Mouse (Mus musculus) stomach, postnatal 0 days (tissue): ENCODE data around the gene Hip1r. TPM values are rescaled to one million over a fixed set of nuclear protein-coding genes. Genes with fewer than 3 reads are reported as not detected.

ENCODE experiments used
- ATAC-seq: fragments of 200-750 bp; cut with Nextera tagmentation; 2 replicates; pipeline ENCODE4 v1.8.0; 2017; ENCODE audit not compliant: low FRiP score, low TSS enrichment
- DNase-seq: peaks from one replicate; pipeline ENCODE4 v3.0.0-alpha.2; 2016; ENCODE audit warnings: low spot score
- H3K27ac ChIP-seq: fragments of 300-500 bp; sonication (generic); replicated peaks from 2 replicates; pipeline ENCODE4 v1.5.1; 2014; ENCODE audit warnings: mild to moderate bottlenecking, control low read depth
- H3K27me3 ChIP-seq: fragments of 300-500 bp; sonication (generic); 2 replicates; pipeline ENCODE4 v1.6.1; 2014; ENCODE audit warnings: low read length; ENCODE audit not compliant: control insufficient read depth, insufficient read depth
- H3K36me3 ChIP-seq: fragments of 300-500 bp; sonication (generic); 2 replicates; pipeline ENCODE4 v1.6.1; 2014; ENCODE audit warnings: low read length, mixed read lengths; ENCODE audit not compliant: control insufficient read depth, insufficient read depth
- H3K4me1 ChIP-seq: fragments of 300-500 bp; sonication (generic); replicated peaks from 2 replicates; pipeline ENCODE4 v1.6.1; 2014; ENCODE audit warnings: antibody characterized with exemption; ENCODE audit not compliant: control insufficient read depth, insufficient read depth
- H3K4me2 ChIP-seq: fragments of 300-500 bp; sonication (generic); replicated peaks from 2 replicates; pipeline ENCODE4 v1.6.1; 2014; ENCODE audit warnings: low read depth, mild to moderate bottlenecking, control low read depth, moderate library complexity
- H3K4me3 ChIP-seq: fragments of 300-500 bp; sonication (generic); 2 replicates; pipeline ENCODE4 v1.5.1; 2014; ENCODE audit warnings: low read depth, low read length, control low read depth
- H3K9ac ChIP-seq: fragments of 300-500 bp; sonication (generic); 2 replicates; pipeline ENCODE4 v1.6.1; 2014; ENCODE audit warnings: mild to moderate bottlenecking, low read length, control low read depth, mixed read lengths
- H3K9me3 ChIP-seq: fragments of 300-500 bp; sonication (generic); 2 replicates; pipeline ENCODE4 v1.6.1; 2016; ENCODE audit warnings: low read length; ENCODE audit not compliant: control insufficient read depth
- CTCF ChIP-seq: IDR thresholded peaks from 2 replicates; pipeline ENCODE4 v1.5.1; 2016; ENCODE audit warnings: antibody characterized with exemption, low read depth, mild to moderate bottlenecking, moderate library complexity
- EP300 ChIP-seq: optimal IDR thresholded peaks from 2 replicates; pipeline ENCODE3; 2016; ENCODE audit warnings: antibody characterized with exemption
- WGBS: fragments of 180-500 bp; shearing (Covaris S2); extraction: QIAGEN DNeasy Blood & Tissue Kit; methylation state at CpG from one replicate; pipeline ENCODE4 v1.1.7; 2014; 5-methylcytosine and 5-hydroxymethylcytosine counted together
- polyA plus RNA-seq: library from polyadenylated mRNA; unstranded; fragments of >200 nt; fragmentation: Nextera tagmentation; extraction: Ambion mirVana; gene quantifications from 2 replicates; pipeline ENCODE4 v1.2.1, GENCODE M21; 2015

Gene Hip1r
- polyA plus RNA-seq, 1 experiment from 2014 or later, result 31.2 TPM

DNA sequence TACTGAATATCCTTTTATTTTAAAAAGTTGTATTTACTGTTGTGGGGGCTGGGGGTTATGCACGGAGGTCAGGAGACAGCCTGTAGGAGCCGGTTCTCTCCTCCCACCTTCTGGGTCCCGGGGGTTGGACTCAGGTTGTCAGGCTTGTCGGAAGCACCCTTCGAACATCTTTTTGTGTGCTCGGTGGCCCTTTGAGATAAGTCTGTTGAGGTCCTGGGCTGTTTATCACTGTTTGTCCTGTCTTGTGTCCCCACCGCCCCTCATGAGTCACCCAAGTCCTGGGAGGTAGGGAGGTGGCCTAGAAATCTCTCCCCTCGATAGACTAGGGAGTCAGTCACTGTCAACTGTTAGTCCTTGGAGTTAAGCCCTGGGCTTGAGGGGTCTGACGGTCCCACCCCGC lies 24.9 kb downstream of the Hip1r start:
- H3K36me3 ChIP-seq, result peaks cover 4% of the 10 kb centered on the region; the same call in 1 of the 2 replicates
- H3K4me1 ChIP-seq, result 0 out of 2 replicates have a peak, but pooled peaks cover 2% of the 10 kb centered on the region
- TF ChIP-seq CTCF, result no peak
- no peak for TF ChIP-seq EP300
- H3K27me3 ChIP-seq, result no peaks in the 10 kb centered on the region
- no peak overlapping the region for H3K4me3 ChIP-seq
- H3K9me3 ChIP-seq, result no peaks in the 10 kb centered on the region
- WGBS, result 71% methylated on average over 10 of the region's 10 CpGs
- no peak overlapping the region for H3K4me2 ChIP-seq
- DNase-seq (no peak), ATAC-seq (no peak)
- no peak overlapping the region for H3K9ac ChIP-seq
- no peak overlapping the region for H3K27ac ChIP-seq

DNA sequence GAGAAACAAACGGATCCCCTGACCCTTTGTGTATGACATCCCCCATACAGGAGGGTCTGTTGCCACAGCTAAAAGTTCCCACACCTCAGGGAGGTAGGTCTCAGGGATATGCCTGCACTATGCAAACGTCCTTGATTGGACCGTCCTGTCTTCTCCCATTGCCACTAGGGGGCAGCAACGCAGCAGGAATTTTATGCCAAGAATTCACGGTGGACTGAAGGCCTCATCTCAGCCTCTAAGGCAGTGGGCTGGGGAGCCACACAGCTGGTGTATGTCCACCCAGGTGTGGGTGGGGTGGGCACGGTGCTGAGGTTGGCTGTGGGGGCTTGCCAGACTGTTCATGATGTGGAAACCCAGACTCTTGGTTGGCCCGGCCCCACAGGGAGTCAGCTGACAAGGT lies 27.4 kb downstream of the Hip1r start:
- no peaks in the 10 kb centered on the region for H3K27me3 ChIP-seq
- H3K4me3 ChIP-seq, result no peak overlapping the region
- ATAC-seq, result peak; percentile 14; the same call in 1 of the 2 replicates
- no peak overlapping the region for H3K4me2 ChIP-seq
- TF ChIP-seq CTCF, result peak; percentile 98
- no peak for TF ChIP-seq EP300
- H3K4me1 ChIP-seq, result 0 out of 2 replicates have a peak, but pooled peaks cover 2% of the 10 kb centered on the region
- peak; percentile 88 for DNase-seq
- 11% methylated on average over 7 of the region's 7 CpGs for WGBS
- no peak overlapping the region for H3K27ac ChIP-seq
- peaks cover 8% of the 10 kb centered on the region; the same call in 1 of the 2 replicates for H3K36me3 ChIP-seq
- H3K9me3 ChIP-seq, result no peaks in the 10 kb centered on the region
- no peak overlapping the region for H3K9ac ChIP-seq

DNA sequence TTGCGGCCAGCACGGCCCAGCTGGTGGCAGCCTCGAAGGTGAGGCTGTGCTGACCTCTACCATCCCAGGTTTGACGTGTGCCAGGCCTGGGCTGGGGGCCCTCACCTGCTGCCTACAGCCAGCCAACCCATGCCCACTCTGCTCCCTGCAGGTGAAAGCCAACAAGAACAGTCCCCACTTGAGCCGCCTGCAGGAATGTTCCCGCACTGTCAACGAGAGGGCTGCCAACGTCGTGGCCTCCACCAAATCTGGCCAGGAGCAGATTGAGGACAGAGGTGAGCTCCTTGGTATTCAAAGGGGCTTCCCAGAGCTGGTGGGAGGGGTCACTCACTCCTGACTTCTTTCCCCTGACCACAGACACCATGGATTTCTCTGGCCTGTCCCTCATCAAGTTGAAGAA lies 27.8 kb downstream of the Hip1r start:
- Histone ChIP-seq H3K36me3 (peaks cover 12% of the 10 kb centered on the region; the same call in 1 of the 2 replicates), H3K4me2 (no peak overlapping the region), H3K9ac (no peak overlapping the region), H3K9me3 (no peaks in the 10 kb centered on the region), H3K27me3 (no peaks in the 10 kb centered on the region), H3K4me3 (no peak overlapping the region), H3K4me1 (0 out of 2 replicates have a peak, but pooled peaks cover 2% of the 10 kb centered on the region), H3K27ac (no peak overlapping the region)
- no peak for ATAC-seq
- 50% methylated on average over 9 of the region's 9 CpGs for WGBS
- no peak for DNase-seq
- TF ChIP-seq EP300 (no peak), CTCF (no peak)

DNA sequence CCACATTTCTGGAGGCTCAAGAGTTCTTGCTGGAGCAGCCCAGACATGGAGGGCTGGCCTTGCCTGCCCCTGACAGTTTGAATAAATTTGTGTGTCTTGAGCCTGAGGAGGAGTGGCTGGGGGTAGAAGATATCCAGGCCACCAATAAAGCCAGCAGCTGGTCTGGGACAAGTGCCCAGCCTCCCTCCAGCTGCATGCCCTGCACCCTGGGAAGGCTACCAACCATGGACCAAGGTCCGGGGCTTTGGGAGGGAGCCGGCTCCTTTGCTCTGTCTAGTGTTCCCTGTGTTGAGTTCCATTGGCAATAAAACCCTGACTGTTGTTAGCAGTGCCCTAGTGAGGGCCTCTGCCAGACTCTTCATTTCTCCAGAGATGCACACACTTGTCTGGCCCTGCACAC lies 29.4 kb downstream of the Hip1r start:
- no peak for ATAC-seq
- Histone ChIP-seq H3K27ac (peak overlapping the region; percentile 35), H3K9ac (no peak overlapping the region), H3K4me3 (no peak overlapping the region), H3K9me3 (no peaks in the 10 kb centered on the region), H3K27me3 (no peaks in the 10 kb centered on the region), H3K4me2 (no peak overlapping the region), H3K4me1 (0 out of 2 replicates have a peak, but pooled peaks cover 2% of the 10 kb centered on the region), H3K36me3 (peaks cover 22% of the 10 kb centered on the region)
- DNase-seq, result no peak
- no peak for TF ChIP-seq EP300
- TF ChIP-seq CTCF, result no peak
- 58% methylated on average over 2 of the region's 2 CpGs for WGBS

DNA sequence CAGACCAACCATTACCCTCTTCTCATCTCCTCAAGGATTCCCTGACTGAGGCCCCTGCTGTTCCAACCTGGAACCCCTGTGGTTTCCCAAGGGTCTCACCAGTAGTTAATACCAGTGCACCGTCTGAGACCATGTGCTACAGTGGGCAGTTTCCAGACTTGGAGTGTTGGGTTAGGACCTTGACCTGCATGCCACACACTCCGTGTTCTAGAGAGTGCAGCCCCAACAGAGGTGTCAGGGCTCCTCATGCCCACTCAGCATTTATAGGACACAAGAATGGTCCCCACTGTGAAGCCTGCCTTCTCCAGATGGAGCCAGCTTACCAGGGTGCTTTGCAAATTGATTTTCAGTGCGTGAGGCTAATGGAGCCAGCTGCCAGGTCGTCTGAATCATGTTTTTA lies 29.9 kb downstream of the Hip1r start:
- H3K27me3 ChIP-seq, result no peaks in the 10 kb centered on the region
- TF ChIP-seq EP300 (no peak), CTCF (no peak)
- WGBS, result 66% methylated on average over 4 of the region's 4 CpGs
- H3K9me3 ChIP-seq, result no peaks in the 10 kb centered on the region
- 0 out of 2 replicates have a peak, but pooled peaks cover 2% of the 10 kb centered on the region for H3K4me1 ChIP-seq
- no peak overlapping the region for H3K4me3 ChIP-seq
- no peak for ATAC-seq
- H3K4me2 ChIP-seq, result no peak overlapping the region
- H3K27ac ChIP-seq, result peak overlapping the region; percentile 35
- peaks cover 25% of the 10 kb centered on the region for H3K36me3 ChIP-seq
- no peak for DNase-seq
- H3K9ac ChIP-seq, result no peak overlapping the region

DNA sequence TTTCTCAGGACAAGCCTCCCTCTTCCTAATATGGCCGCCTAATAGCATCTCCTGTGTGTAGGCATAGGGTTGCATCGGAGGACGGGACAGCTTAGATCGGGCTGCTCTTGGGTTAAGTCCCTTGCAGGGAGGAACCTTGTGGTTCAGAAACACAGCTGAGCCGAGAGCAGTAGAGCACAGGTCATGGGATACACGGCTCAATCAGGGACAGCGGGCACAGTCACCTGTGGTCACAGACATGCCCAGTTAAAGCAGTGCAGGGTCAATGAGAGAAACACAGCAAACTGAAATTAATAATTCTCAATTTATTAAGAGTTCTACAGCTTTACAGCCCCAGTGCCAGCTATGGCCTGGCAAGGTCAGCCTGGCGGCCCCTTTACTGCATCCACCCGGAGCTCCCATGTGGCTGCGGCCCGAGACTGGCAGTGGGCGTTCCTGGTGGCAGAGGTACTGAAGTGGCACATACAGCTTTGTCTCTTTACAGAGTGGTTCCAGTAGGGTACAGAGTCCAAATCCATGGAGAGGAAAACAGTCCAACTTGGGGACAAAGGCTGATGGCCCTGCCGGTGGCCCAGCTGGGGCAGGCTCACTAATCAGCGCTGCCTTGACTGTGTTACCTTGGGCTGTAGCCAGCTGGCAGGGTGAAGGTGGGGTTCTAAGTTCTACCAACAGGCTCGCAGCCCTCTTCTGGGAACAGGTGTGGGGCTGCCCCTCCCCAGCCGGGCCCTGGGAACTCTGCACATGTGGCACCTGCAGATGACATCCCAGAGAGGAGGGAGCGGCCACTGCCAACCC lies 31.1 kb downstream of the Hip1r start:
- Histone ChIP-seq H3K36me3 (peaks cover 30% of the 10 kb centered on the region), H3K27ac (peak overlapping the region; percentile 61), H3K4me2 (no peak overlapping the region), H3K4me3 (no peak overlapping the region), H3K4me1 (0 out of 2 replicates have a peak, but pooled peaks cover 2% of the 10 kb centered on the region), H3K9me3 (no peaks in the 10 kb centered on the region), H3K27me3 (no peaks in the 10 kb centered on the region), H3K9ac (no peak overlapping the region)
- TF ChIP-seq CTCF (peak; percentile 9; the same call in 1 of the 2 replicates), EP300 (no peak)
- DNase-seq (peak; percentile 93), ATAC-seq (peak; percentile 78)
- 78% methylated on average over 17 of the region's 17 CpGs for WGBS
